In the genomic region with DNA sequence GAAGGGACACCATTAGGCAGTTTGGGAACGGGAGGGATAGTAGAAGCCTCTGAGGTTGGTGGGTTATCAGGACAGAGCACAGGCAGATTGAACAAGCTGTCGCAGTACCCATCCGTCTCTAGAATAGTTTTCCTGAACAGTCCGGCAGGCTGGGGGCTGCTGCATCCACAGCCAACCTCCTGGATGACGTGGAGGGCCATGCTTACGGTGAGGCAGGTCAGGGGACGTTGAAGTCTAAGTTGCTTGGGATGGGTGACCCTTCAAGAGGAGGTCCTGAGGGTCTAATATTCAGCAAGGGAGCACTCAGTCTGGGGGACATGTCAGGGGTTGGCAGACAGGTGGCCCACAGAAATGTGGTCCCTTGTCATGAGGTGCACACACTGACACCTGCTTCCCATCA, we compare ENCODE assay signal across 20 mouse cellular contexts. TPM values are rescaled to one million over a fixed set of nuclear protein-coding genes. Genes with fewer than 3 reads are reported as not detected.
A peak's percentile ranks its signal among the peaks of the same experiment; 100 is the strongest.
DNase-seq lines count a peak whose midpoint lies in the region; ATAC-seq and TF ChIP-seq lines count a peak whose summit lies in the region.
"Had no signal": no experiment of that assay in that cellular context is flagged by ENCODE, and none has a peak within 500 bp of the region (broad histone marks: within the 10 kb centered on the region; RNA-seq: fewer than 3 reads in every experiment).

No protein-coding gene starts in this region.

- H3K9ac ChIP-seq in heart, embryonic 13.5 days = 0 out of 2 replicates have a peak overlapping the region, but pooled peaks have one; percentile 74
- H3K9ac ChIP-seq in stomach, embryonic 15.5 days = no peak overlapping the region
- H3K9ac ChIP-seq in stomach, postnatal 0 days (ENCODE audit: low read length) = no peak overlapping the region
- H3K9ac ChIP-seq: forebrain, embryonic 13.5 days; hindbrain, embryonic 14.5 days had no signal

- H3K27me3 ChIP-seq in heart, embryonic 13.5 days (replicated peaks) = peaks cover 36% of the 10 kb centered on the region
- H3K27me3 ChIP-seq in stomach, embryonic 15.5 days (replicated peaks) = peaks cover 14% of the 10 kb centered on the region
- no peaks in the 10 kb centered on the region for H3K27me3 ChIP-seq in stomach, postnatal 0 days (ENCODE audit: control insufficient read depth, insufficient read depth, low read length)
- H3K27me3 ChIP-seq in embryonic facial prominence, embryonic 10.5 days (replicated peaks; ENCODE audit: low read depth, poor library complexity, severe bottlenecking) = peaks cover 52% of the 10 kb centered on the region

- ATAC-seq in heart, embryonic 13.5 days (ENCODE audit: extremely low read depth, insufficient number of reproducible peaks, low FRiP score, low TSS enrichment) = no peak
- ATAC-seq in stomach, embryonic 15.5 days (ENCODE audit: insufficient read depth, low FRiP score, low read depth) = no peak
- no peak for ATAC-seq in stomach, postnatal 0 days (ENCODE audit: low FRiP score, low TSS enrichment)

- WGBS in heart, embryonic 13.5 days = 79% methylated on average over 7 of the region's 7 CpGs
- WGBS in stomach, embryonic 15.5 days = 91% methylated on average over 7 of the region's 7 CpGs
- 94% methylated on average over 7 of the region's 7 CpGs for WGBS in stomach, postnatal 0 days
- 88% methylated on average over 7 of the region's 7 CpGs for WGBS in embryonic facial prominence, embryonic 10.5 days

- peaks cover 36% of the 10 kb centered on the region for H3K4me1 ChIP-seq in heart, embryonic 13.5 days
- peaks cover 26% of the 10 kb centered on the region for H3K4me1 ChIP-seq in stomach, embryonic 15.5 days
- peaks cover 8% of the 10 kb centered on the region for H3K4me1 ChIP-seq in stomach, postnatal 0 days (replicated peaks; ENCODE audit: control insufficient read depth, insufficient read depth)
- peaks cover 51% of the 10 kb centered on the region for H3K4me1 ChIP-seq in embryonic facial prominence, embryonic 10.5 days

- no peak for TF ChIP-seq CTCF in stomach, postnatal 0 days (IDR thresholded peaks at IDR 0.05; ENCODE audit: low read depth)

- no peak overlapping the region for H3K4me2 ChIP-seq in heart, embryonic 13.5 days
- no peak overlapping the region for H3K4me2 ChIP-seq in stomach, embryonic 15.5 days
- H3K4me2 ChIP-seq in stomach, postnatal 0 days (replicated peaks; ENCODE audit: low read depth) = no peak overlapping the region

- H3K36me3 ChIP-seq in heart, embryonic 13.5 days = peaks cover 17% of the 10 kb centered on the region
- H3K36me3 ChIP-seq in stomach, embryonic 15.5 days = no peaks in the 10 kb centered on the region
- no peaks in the 10 kb centered on the region for H3K36me3 ChIP-seq in stomach, postnatal 0 days (ENCODE audit: control insufficient read depth, insufficient read depth, low read length)
- peaks cover 22% of the 10 kb centered on the region for H3K36me3 ChIP-seq in embryonic facial prominence, embryonic 10.5 days (replicated peaks)
- H3K36me3 ChIP-seq: heart, embryonic 15.5 days had no signal

- DNase-seq in cerebellum, adult 11-12 months = peak; percentile 29
- DNase-seq in cerebellum, postnatal 36 days = no peak
- no peak for DNase-seq in heart, adult 9 months (ENCODE audit: low spot score in 2 of 2)
- DNase-seq in stomach, postnatal 0 days (ENCODE audit: low spot score) = no peak
- no peak for DNase-seq in embryonic facial prominence, embryonic 10.5 days (ENCODE audit: low spot score)
- DNase-seq: adrenal gland, adult 8-10 months; adrenal gland, postnatal 25 days; cerebellum, adult 2 months; cerebellum, adult 9-11 months; cerebellum, postnatal 25 days; gastrocnemius, postnatal 25 days; heart, adult 2 months; heart, postnatal 10 days; heart, postnatal 4 days had no signal

- no peak overlapping the region for H3K27ac ChIP-seq in heart, embryonic 13.5 days (replicated peaks)
- H3K27ac ChIP-seq in stomach, embryonic 15.5 days = 0 out of 2 replicates have a peak overlapping the region, but pooled peaks have one; percentile 84
- H3K27ac ChIP-seq in stomach, postnatal 0 days (replicated peaks) = no peak overlapping the region
- H3K27ac ChIP-seq in embryonic facial prominence, embryonic 10.5 days (replicated peaks) = no peak overlapping the region
- H3K27ac ChIP-seq: forebrain, embryonic 13.5 days had no signal

- H3K9me3 ChIP-seq in heart, embryonic 13.5 days = no peaks in the 10 kb centered on the region
- no peaks in the 10 kb centered on the region for H3K9me3 ChIP-seq in stomach, embryonic 15.5 days
- no peaks in the 10 kb centered on the region for H3K9me3 ChIP-seq in stomach, postnatal 0 days (ENCODE audit: control insufficient read depth, low read length)
- no peaks in the 10 kb centered on the region for H3K9me3 ChIP-seq in embryonic facial prominence, embryonic 10.5 days
- H3K9me3 ChIP-seq: forebrain, embryonic 10.5 days; forebrain, embryonic 13.5 days; heart, embryonic 15.5 days had no signal

- H3K4me3 ChIP-seq in heart, embryonic 13.5 days = no peak overlapping the region
- H3K4me3 ChIP-seq in stomach, embryonic 15.5 days (replicated peaks) = no peak overlapping the region
- no peak overlapping the region for H3K4me3 ChIP-seq in stomach, postnatal 0 days (ENCODE audit: low read depth, low read length)
- H3K4me3 ChIP-seq in embryonic facial prominence, embryonic 10.5 days = no peak overlapping the region
- H3K4me3 ChIP-seq: forebrain, embryonic 13.5 days; heart, embryonic 15.5 days had no signal

- TF ChIP-seq EP300 in stomach, postnatal 0 days (optimal IDR thresholded peaks at IDR 0.05) = no peak

RNA-seq across cellular contexts. Expression of gene Mrps23, which starts 15.6 kb away (rescaled TPM):
- polyA plus RNA-seq in heart, embryonic 13.5 days (2015; fragmentation: Nextera tagmentation; extraction: Ambion mirVana) = 76.0 and 82.1 TPM in 2 replicates
- 52.8 and 59.5 TPM in 2 replicates for polyA plus RNA-seq in stomach, embryonic 15.5 days (2015; fragmentation: Nextera tagmentation; extraction: Ambion mirVana)
- polyA plus RNA-seq in stomach, postnatal 0 days (2015; fragmentation: Nextera tagmentation; extraction: Ambion mirVana) = 54.7 and 55.4 TPM in 2 replicates
- polyA plus RNA-seq in embryonic facial prominence, embryonic 10.5 days (2016; fragmentation: Nextera tagmentation; extraction: Ambion mirVana) = 60.4 and 71.7 TPM in 2 replicates
